Mouse (Mus musculus) cerebellum, postnatal 14 days (tissue): ENCODE measurements at regions not wholly inside any gene's neighbourhood (a gene's known extent, or its start where the extent isn't known, plus 50 kb on each side); places are given as distances from the start of the nearest gene placed in this dataset.
"Not testable (repeated sequence)": the region's sequence is repeated elsewhere in the genome, so short reads cannot be mapped to it uniquely, and the experiment has no call there.

Source experiments
- DNase-seq, 2 experiments: peaks; one replicate each; pipeline ENCODE4 v3.0.0; 2021; ENCODE audit warnings: mixed read lengths in 2 of 2

- DNase-seq: not testable (repeated sequence)
These were observed 1033.6 kb upstream of the Sel1l start for GRCm38 (mm10) chr12:92882540-92882939.

GRCm38 (mm10) chr12:92873602-92874001 is 1024.6 kb upstream of the Sel1l start:
- no peak for DNase-seq

- no peak for DNase-seq
These were observed 1020.4 kb upstream of the Sel1l start for GRCm38 (mm10) chr12:92869336-92869735.

GRCm38 (mm10) chr12:92823090-92823786 is 974.3 kb upstream of the Sel1l start:
- DNase-seq: no peak

- DNase-seq: no peak
These were observed 969.7 kb upstream of the Sel1l start for GRCm38 (mm10) chr12:92818610-92819009.

- DNase-seq: peak; percentile 61 to 69
These were observed 952.2 kb upstream of the Sel1l start for GRCm38 (mm10) chr12:92801121-92801520.

GRCm38 (mm10) chr12:92783362-92783761 is 934.4 kb upstream of the Sel1l start:
- no peak for DNase-seq

- DNase-seq: no peak
These were observed 930.8 kb upstream of the Sel1l start for GRCm38 (mm10) chr12:92779695-92780292.

GRCm38 (mm10) chr12:92775668-92776067 is 926.7 kb upstream of the Sel1l start:
- no peak for DNase-seq

- DNase-seq: no peak
These were observed 899.6 kb upstream of the Sel1l start for GRCm38 (mm10) chr12:92748576-92748975.

- no peak for DNase-seq
These were observed 891.9 kb upstream of the Sel1l start for GRCm38 (mm10) chr12:92740818-92741217.

- DNase-seq: no peak
These were observed 890.2 kb upstream of the Sel1l start for GRCm38 (mm10) chr12:92739196-92739595.

- DNase-seq: peak; percentile 82 to 87
These were observed 888.8 kb upstream of the Sel1l start for GRCm38 (mm10) chr12:92737623-92738370.

- no peak for DNase-seq
These were observed 874.1 kb upstream of the Sel1l start for GRCm38 (mm10) chr12:92723022-92723421.

- DNase-seq: no peak
These were observed 864.5 kb upstream of the Sel1l start for GRCm38 (mm10) chr12:92713415-92713814.

- no peak for DNase-seq
These were observed 859.5 kb upstream of the Sel1l start for GRCm38 (mm10) chr12:92708466-92708865.

GRCm38 (mm10) chr12:92703731-92704130 is 854.8 kb upstream of the Sel1l start:
- DNase-seq: no peak

- DNase-seq: peak; percentile 25 to 47
These were observed 844.0 kb upstream of the Sel1l start for GRCm38 (mm10) chr12:92692956-92693355.

- no peak for DNase-seq
These were observed 823.4 kb upstream of the Sel1l start for GRCm38 (mm10) chr12:92672396-92672795.

GRCm38 (mm10) chr12:92646634-92647033 is 797.7 kb upstream of the Sel1l start:
- DNase-seq: no peak

GRCm38 (mm10) chr12:92645006-92645624 is 796.2 kb upstream of the Sel1l start:
- peak; percentile 2 to 46 for DNase-seq

GRCm38 (mm10) chr12:92619120-92619519 is 770.2 kb upstream of the Sel1l start:
- no peak for DNase-seq

- DNase-seq: no peak
These were observed 769.6 kb upstream of the Sel1l start for GRCm38 (mm10) chr12:92618519-92618918.
